Mouse (Mus musculus): ENCODE results near the gene AC161166.1.

GRCm38 (mm10) chr7:24546068-24546614 lies 33.9 kb upstream of the AC161166.1 start, which contains the start of the genes Pinlyp and Xrcc1:
- TF ChIP-seq CTCF (IDR thresholded peaks at IDR 0.05; ENCODE audit: low read depth) = no peak
- TF ChIP-seq EP300 (IDR thresholded peaks at IDR 0.05; ENCODE audit: low read depth) = no peak

All from liver, postnatal 0 days (tissue).